Comparison of ENCODE assay signal across 8 mouse cellular contexts in genomic region chr12:54060732-54061131, GRCm38 (mm10).
DNase-seq lines count a peak whose midpoint lies in the region; TF ChIP-seq lines count a peak whose summit lies in the region.

No protein-coding gene starts in this region.

- H3K27ac ChIP-seq in CH12.LX (ENCODE audit: insufficient read depth, low read depth) = no peak overlapping the region
- H3K27ac ChIP-seq in embryonic fibroblast, embryonic 13.5 days (ENCODE audit: insufficient read depth, low read length) = no peak overlapping the region

- TF ChIP-seq POLR2A in CH12.LX (IDR thresholded peaks at IDR 0.05; ENCODE audit: low read depth, low read length) = no peak
- TF ChIP-seq POLR2A in embryonic fibroblast, embryonic 13.5 days (IDR thresholded peaks at IDR 0.05; ENCODE audit: low read depth, low read length) = no peak

- no peak overlapping the region for H3K9ac ChIP-seq in CH12.LX (ENCODE audit: insufficient read depth, low read depth)

- dilution Hi-C loops in CH12.LX (cut with MboI; ENCODE audit: extremely low pct_ligation_motif_present, extremely low pct_unique_long_range_greater_than_20kb, low sequenced_read_pairs) = no loop called here

- no peaks in the 10 kb centered on the region for H3K27me3 ChIP-seq in CH12.LX (replicated peaks)

- no peaks in the 10 kb centered on the region for H3K9me3 ChIP-seq in CH12.LX (replicated peaks; ENCODE audit: low read length)

- H3K4me1 ChIP-seq in CH12.LX (ENCODE audit: control insufficient read depth in 1 of 2, insufficient read depth in 2 of 2) = no peaks in the 10 kb centered on the region
- no peaks in the 10 kb centered on the region; the same call in 1 of the 2 replicates for H3K4me1 ChIP-seq in embryonic fibroblast, embryonic 13.5 days (ENCODE audit: control insufficient read depth, insufficient read depth, low read length)

- TF ChIP-seq EP300 in CH12.LX (IDR thresholded peaks at IDR 0.05; ENCODE audit: low read length) = no peak

- peak; percentile 52 for DNase-seq in CH12.LX (ENCODE audit: extremely low read depth)
- DNase-seq in adrenal gland, postnatal 10 days = peak; percentile 88
- DNase-seq in heart, postnatal 25 days (ENCODE audit: low spot score) = peak; percentile 12
- DNase-seq in layer of hippocampus, adult 11-12 months (ENCODE audit: low spot score) = peak; percentile 78
- peak; percentile 75 for DNase-seq in lung, postnatal 14 days
- DNase-seq in retina, postnatal 7 days (ENCODE audit: low read depth, low spot score) = peak; percentile 48
- peak; percentile 46 for DNase-seq in yolk sac, embryonic 10.5 days (ENCODE audit: low spot score)

- intact Hi-C loops in heart, postnatal 25 days (cut with DNase I) = loop anchor here (5.0 kb wide), 3 partner anchors 68 to 1148 kb away; no protein-coding TSS in a partner anchor

- in situ Hi-C loops in CH12.LX (cut with MboI; ENCODE audit: low pct_ligation_motif_present, low pct_unique_long_range_greater_than_20kb, low sequenced_read_pairs) = loop anchor here (10.0 to 25.0 kb wide), 3 partner anchors 323 to 1148 kb away; no protein-coding TSS in a partner anchor

- no peak overlapping the region for H3K4me3 ChIP-seq in CH12.LX (replicated peaks in 1 of 3; ENCODE audit: low read depth in 2 of 3, low read length in 2 of 3, poor library complexity in 1 of 3)
- H3K4me3 ChIP-seq in embryonic fibroblast, embryonic 13.5 days (ENCODE audit: insufficient read depth, low read length) = no peak overlapping the region

- peak; percentile 80 to 86 for TF ChIP-seq CTCF in CH12.LX (conservative IDR thresholded peaks at IDR 0.05 in 1 of 2, IDR thresholded peaks at IDR 0.05 in 1 of 2; ENCODE audit: low read depth in 2 of 2, low read length in 2 of 2)
- TF ChIP-seq CTCF in embryonic fibroblast, embryonic 13.5 days (IDR thresholded peaks at IDR 0.05; ENCODE audit: borderline replicate concordance, insufficient read depth, low read length) = peak; percentile 97

- no peak overlapping the region; the same call in 1 of the 2 replicates for H3K4me2 ChIP-seq in CH12.LX (ENCODE audit: insufficient read depth, low read depth, poor library complexity, severe bottlenecking)

- no peaks in the 10 kb centered on the region for H3K36me3 ChIP-seq in CH12.LX (replicated peaks in 1 of 2; ENCODE audit: control insufficient read depth in 1 of 2, insufficient read depth in 1 of 2, low read length in 1 of 2)

- H3K79me2 ChIP-seq in CH12.LX (replicated peaks; ENCODE audit: control insufficient read depth, extremely low read depth, insufficient read depth, poor library complexity, severe bottlenecking) = no peaks in the 10 kb centered on the region

- peak; percentile 89 for TF ChIP-seq RAD21 in CH12.LX (IDR thresholded peaks at IDR 0.05; ENCODE audit: low read depth, low read length)

TF ChIP-seq in CH12.LX, 34 proteins besides CTCF, POLR2A, EP300 and RAD21:
- TF ChIP-seq ZKSCAN1 (IDR thresholded peaks at IDR 0.05; ENCODE audit: borderline replicate concordance, low read depth, low read length) (no peak), MYC (IDR thresholded peaks at IDR 0.05; ENCODE audit: low read depth, low read length) (no peak), PAX5 (IDR thresholded peaks at IDR 0.05; ENCODE audit: low read length) (no peak), JUN (IDR thresholded peaks at IDR 0.05; ENCODE audit: insufficient read depth, low read depth, low read length) (no peak), BHLHE40 (IDR thresholded peaks at IDR 0.05; ENCODE audit: low read depth, low read length) (no peak), E2F4 (IDR thresholded peaks at IDR 0.05; ENCODE audit: insufficient replicate concordance, low read depth, low read length) (no peak), CHD2 (IDR thresholded peaks at IDR 0.05; ENCODE audit: low read length) (no peak), MAX (IDR thresholded peaks at IDR 0.05; ENCODE audit: low read length) (no peak), SMC3 (IDR thresholded peaks at IDR 0.05; ENCODE audit: low read depth, low read length) (peak; percentile 75)

Comparison
In these comparisons a context has a peak if more than half of its experiments do, and no peak if none do; other contexts are left out.
1. DNase-seq: peak in every context shown above with its lines; median percentile 88 in adrenal gland, postnatal 10 days; 78 in layer of hippocampus, adult 11-12 months; 75 in lung, postnatal 14 days; 52 in CH12.LX; 48 in retina, postnatal 7 days; 46 in yolk sac, embryonic 10.5 days; 12 in heart, postnatal 25 days.